Mouse (Mus musculus) gastrocnemius, adult 8-10 months (tissue): ENCODE data around the gene Tle4. TPM values are rescaled to one million over a fixed set of nuclear protein-coding genes. Genes with fewer than 3 reads are reported as not detected.

Experiments
- DNase-seq, 2 experiments: peaks; one replicate each; pipeline ENCODE4 v3.0.0; 2022; ENCODE audit warnings: low spot score in 2 of 2
- total RNA-seq, 4 experiments: library from RNA; stranded (reverse); gene quantifications; 2 replicates each; pipeline ENCODE4 v1.2.4; 2022

Gene Tle4
- total RNA-seq, 4 experiments from 2014 or later, result 15.0 to 17.9 (median 16.5) TPM

DNA sequence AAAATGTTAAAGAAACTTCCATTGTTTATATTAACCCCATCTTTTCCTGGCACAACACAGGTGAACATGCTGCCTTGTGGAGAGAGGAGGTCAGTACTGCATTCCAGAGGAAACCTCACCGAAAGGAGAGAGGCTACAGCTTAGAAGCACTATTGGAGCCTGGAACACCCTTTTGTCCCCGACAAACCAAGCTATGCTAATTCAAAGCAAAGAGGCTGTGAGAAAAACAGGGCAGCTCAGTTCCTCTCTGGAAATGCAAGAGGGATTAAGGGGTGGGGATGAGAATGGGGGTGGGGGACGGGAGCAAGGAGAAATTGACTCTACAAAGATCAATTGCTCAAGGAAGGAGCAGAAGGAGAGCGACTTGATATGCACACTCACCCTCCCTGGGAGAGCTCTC lies 182.9 kb downstream of the Tle4 start:
- no peak for DNase-seq

DNA sequence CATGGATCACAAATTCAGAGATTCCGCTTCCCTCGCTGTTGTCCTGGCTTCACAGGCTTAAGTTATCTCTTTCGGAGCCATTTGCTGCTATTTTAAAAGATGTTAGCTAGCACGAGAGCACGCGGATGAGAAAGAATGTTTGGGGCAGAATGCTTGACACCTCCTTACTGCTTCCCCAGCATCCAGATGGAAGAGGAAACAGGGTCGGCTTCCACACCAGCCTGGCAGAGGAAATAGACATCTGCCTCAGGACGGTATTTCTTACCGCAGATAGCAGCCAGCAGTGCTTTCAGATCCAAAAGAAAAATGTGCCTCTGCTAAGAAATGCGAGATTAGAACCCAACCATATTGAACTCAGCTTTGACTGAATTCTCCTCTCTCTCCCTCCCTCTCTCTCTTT lies 191.2 kb downstream of the Tle4 start:
- DNase-seq, result no peak
